Mouse (Mus musculus) bone marrow, adult 2 months (tissue): ENCODE results near the gene Il1rn. TPM values are rescaled to one million over a fixed set of nuclear protein-coding genes. Genes with fewer than 3 reads are reported as not detected.

Experiments used
- H3K27ac ChIP-seq: fragments of 200-500 bp; 2 replicates; pipeline ENCODE4 v1.5.1; 2012; ENCODE audit warnings: low read depth, mild to moderate bottlenecking, control low read depth, inconsistent platforms, low read length; ENCODE audit not compliant: control insufficient read depth, poor library complexity, insufficient read depth
- H3K4me1 ChIP-seq: fragments of 200-500 bp; 2 replicates; pipeline ENCODE4 v1.6.1; 2011; ENCODE audit warnings: low read length; ENCODE audit not compliant: control insufficient read depth, insufficient read depth
- H3K4me3 ChIP-seq: fragments of 200-500 bp; replicated peaks from 2 replicates; pipeline ENCODE3; 2011; ENCODE audit warnings: mild to moderate bottlenecking, low read depth, low read length, control low read depth; ENCODE audit not compliant: control insufficient read depth
- CTCF ChIP-seq: fragments of 200-500 bp; IDR thresholded peaks from 2 replicates; pipeline ENCODE4 v1.5.1; 2011; ENCODE audit warnings: low read length, control low read depth; ENCODE audit not compliant: control insufficient read depth, insufficient read depth
- POLR2A ChIP-seq: fragments of 200-500 bp; IDR thresholded peaks from 2 replicates; pipeline ENCODE4 v1.6.1; 2011; ENCODE audit warnings: low read depth, mild to moderate bottlenecking, control low read depth, low read length, borderline replicate concordance; ENCODE audit not compliant: control insufficient read depth
- WGBS: fragments of 180-500 bp; shearing (Covaris S2); methylation state at CpG from one replicate; pipeline ENCODE4 v1.1.7; 2018; 5-methylcytosine and 5-hydroxymethylcytosine counted together
- polyA plus RNA-seq: library from polyadenylated mRNA; stranded (reverse); fragments of >200 nt; gene quantifications from 2 replicates; pipeline ENCODE4 v1.2.4, GENCODE M21; 2011; ENCODE audit warnings: low replicate concordance; ENCODE audit not compliant: missing spikeins, insufficient read depth, insufficient read length

Gene Il1rn
- polyA plus RNA-seq, 1 experiment = 21.4 TPM

- H3K4me3 ChIP-seq = no peak overlapping the region
- no peak overlapping the region for H3K27ac ChIP-seq
- TF ChIP-seq POLR2A (no peak), CTCF (no peak)
- no peaks in the 10 kb centered on the region; the same call in 1 of the 2 replicates for H3K4me1 ChIP-seq
- WGBS = 41% methylated on average over 3 of the region's 3 CpGs
Observed at GRCm38 (mm10) chr2:24341395-24341885, 4.8 kb downstream of the Il1rn start.

- Histone ChIP-seq H3K4me1 (peaks cover 1% of the 10 kb centered on the region; the same call in 1 of the 2 replicates), H3K4me3 (no peak overlapping the region), H3K27ac (no peak overlapping the region)
- TF ChIP-seq CTCF (no peak), POLR2A (no peak)
- WGBS = 54% methylated on average over 4 of the region's 4 CpGs
Observed at GRCm38 (mm10) chr2:24344619-24345018, 8.0 kb downstream of the Il1rn start.

- TF ChIP-seq CTCF (no peak), POLR2A (no peak)
- Histone ChIP-seq H3K4me1 (peaks cover 1% of the 10 kb centered on the region; the same call in 1 of the 2 replicates), H3K27ac (peak overlapping the region; percentile 84), H3K4me3 (peak overlapping the region; percentile 63)
- 38% methylated on average over 8 of the region's 8 CpGs for WGBS
Observed at GRCm38 (mm10) chr2:24345056-24345455, 8.4 kb downstream of the Il1rn start.

GRCm38 (mm10) chr2:24347926-24348325, 11.3 kb downstream of the Il1rn start:
- TF ChIP-seq CTCF (no peak), POLR2A (no peak)
- 38% methylated on average over 1 of the region's 1 CpGs for WGBS
- Histone ChIP-seq H3K4me3 (no peak overlapping the region), H3K27ac (no peak overlapping the region), H3K4me1 (peaks cover 1% of the 10 kb centered on the region; the same call in 1 of the 2 replicates)

GRCm38 (mm10) chr2:24351159-24351558, 14.5 kb downstream of the Il1rn start:
- Histone ChIP-seq H3K27ac (no peak overlapping the region), H3K4me3 (no peak overlapping the region), H3K4me1 (peaks cover 1% of the 10 kb centered on the region; the same call in 1 of the 2 replicates)
- 75% methylated on average over 2 of the region's 2 CpGs for WGBS
- no peak for TF ChIP-seq CTCF
- TF ChIP-seq POLR2A = no peak

- WGBS = 83% methylated on average over 2 of the region's 2 CpGs
- peaks cover 1% of the 10 kb centered on the region; the same call in 1 of the 2 replicates for H3K4me1 ChIP-seq
- H3K27ac ChIP-seq = no peak overlapping the region
- no peak overlapping the region for H3K4me3 ChIP-seq
- no peak for TF ChIP-seq CTCF
- no peak for TF ChIP-seq POLR2A
Observed at GRCm38 (mm10) chr2:24353042-24353441, 16.4 kb downstream of the Il1rn start.

GRCm38 (mm10) chr2:24357642-24358041, 21.0 kb downstream of the Il1rn start:
- H3K27ac ChIP-seq = no peak overlapping the region
- no peaks in the 10 kb centered on the region for H3K4me1 ChIP-seq
- WGBS = 0% methylated on average over 1 of the region's 1 CpGs
- TF ChIP-seq POLR2A (no peak), CTCF (no peak)
- H3K4me3 ChIP-seq = no peak overlapping the region

- WGBS = 69% methylated on average over 1 of the region's 1 CpGs
- Histone ChIP-seq H3K27ac (no peak overlapping the region), H3K4me1 (no peaks in the 10 kb centered on the region), H3K4me3 (no peak overlapping the region)
- TF ChIP-seq CTCF = no peak
- no peak for TF ChIP-seq POLR2A
Observed at GRCm38 (mm10) chr2:24359347-24359746, 22.7 kb downstream of the Il1rn start.

- WGBS = 6% methylated on average over 3 of the region's 3 CpGs
- Histone ChIP-seq H3K4me3 (no peak overlapping the region), H3K4me1 (no peaks in the 10 kb centered on the region; the same call in 1 of the 2 replicates), H3K27ac (no peak overlapping the region)
- no peak for TF ChIP-seq POLR2A
- no peak for TF ChIP-seq CTCF
Observed at GRCm38 (mm10) chr2:24363818-24364217, 27.2 kb downstream of the Il1rn start.
